Mouse (Mus musculus): Measurements from ENCODE around the gene Fance. TPM values are rescaled to one million over a fixed set of nuclear protein-coding genes. Genes with fewer than 3 reads are reported as not detected.

Fance gene
- polyA plus RNA-seq, 1 experiment = 56.8 TPM

- H3K27me3 ChIP-seq (ENCODE audit: control insufficient read depth, insufficient read depth, low read length, poor library complexity, severe bottlenecking) = no peaks in the 10 kb centered on the region
- no peak overlapping the region for H3K9ac ChIP-seq (ENCODE audit: low read depth, poor library complexity, severe bottlenecking)
- no peak overlapping the region for H3K4me3 ChIP-seq (ENCODE audit: low read depth, low read length)
- no peak for TF ChIP-seq POLR2A (IDR thresholded peaks at IDR 0.05; ENCODE audit: insufficient read depth, low read length)
- no peak for TF ChIP-seq CTCF (IDR thresholded peaks at IDR 0.05; ENCODE audit: low read depth, low read length)
- TF ChIP-seq EP300 (IDR thresholded peaks at IDR 0.05; ENCODE audit: insufficient read depth, low read depth, low read length) = no peak
- H3K36me3 ChIP-seq (ENCODE audit: control insufficient read depth, insufficient read depth, low read length, poor library complexity, severe bottlenecking) = no peaks in the 10 kb centered on the region
- no peak overlapping the region for H3K27ac ChIP-seq (ENCODE audit: insufficient read depth, low read length)
- H3K4me1 ChIP-seq (ENCODE audit: control insufficient read depth, insufficient read depth, low read length) = peaks cover 8% of the 10 kb centered on the region
- no peaks in the 10 kb centered on the region for H3K9me3 ChIP-seq (replicated peaks; ENCODE audit: control insufficient read depth, insufficient read depth, low read length, poor library complexity, severe bottlenecking)
Measured at GRCm38 (mm10) chr17:28344670-28345069, 31.4 kb downstream of the Fance start.

DNA sequence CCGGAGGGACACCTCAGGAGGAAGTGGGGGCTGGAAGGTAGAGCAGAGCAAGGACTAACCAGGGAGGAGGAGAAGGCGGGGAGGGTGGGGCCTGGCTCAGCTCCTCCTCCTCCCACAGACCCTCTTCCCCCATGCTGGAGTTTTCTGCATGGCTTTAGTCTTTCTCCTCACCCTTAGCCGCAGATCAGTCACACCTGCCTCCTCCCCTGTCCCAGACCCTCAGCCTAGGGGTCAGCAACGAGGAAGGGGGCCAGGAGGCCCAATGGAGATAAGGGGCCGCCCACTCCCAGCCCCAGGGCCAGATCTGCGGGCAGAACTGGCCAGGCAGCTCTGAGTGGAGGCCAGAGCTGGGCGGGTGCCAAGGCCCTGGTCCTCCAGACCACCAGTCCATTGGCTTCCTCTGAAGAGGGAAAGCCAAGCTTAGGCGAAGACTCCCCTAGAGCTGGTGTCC, 32.0 kb downstream of the Fance start:
- Histone ChIP-seq H3K27ac (ENCODE audit: insufficient read depth, low read length) (no peak overlapping the region), H3K9me3 (replicated peaks; ENCODE audit: control insufficient read depth, insufficient read depth, low read length, poor library complexity, severe bottlenecking) (no peaks in the 10 kb centered on the region), H3K4me3 (ENCODE audit: low read depth, low read length) (no peak overlapping the region), H3K27me3 (ENCODE audit: control insufficient read depth, insufficient read depth, low read length, poor library complexity, severe bottlenecking) (no peaks in the 10 kb centered on the region), H3K4me1 (ENCODE audit: control insufficient read depth, insufficient read depth, low read length) (peaks cover 8% of the 10 kb centered on the region), H3K36me3 (ENCODE audit: control insufficient read depth, insufficient read depth, low read length, poor library complexity, severe bottlenecking) (no peaks in the 10 kb centered on the region), H3K9ac (ENCODE audit: low read depth, poor library complexity, severe bottlenecking) (no peak overlapping the region)
- TF ChIP-seq EP300 (IDR thresholded peaks at IDR 0.05; ENCODE audit: insufficient read depth, low read depth, low read length) = no peak
- no peak for TF ChIP-seq CTCF (IDR thresholded peaks at IDR 0.05; ENCODE audit: low read depth, low read length)
- no peak for TF ChIP-seq POLR2A (IDR thresholded peaks at IDR 0.05; ENCODE audit: insufficient read depth, low read length)

- TF ChIP-seq CTCF (IDR thresholded peaks at IDR 0.05; ENCODE audit: low read depth, low read length) = no peak
- TF ChIP-seq EP300 (IDR thresholded peaks at IDR 0.05; ENCODE audit: insufficient read depth, low read depth, low read length) = no peak
- no peak for TF ChIP-seq POLR2A (IDR thresholded peaks at IDR 0.05; ENCODE audit: insufficient read depth, low read length)
- H3K9me3 ChIP-seq (replicated peaks; ENCODE audit: control insufficient read depth, insufficient read depth, low read length, poor library complexity, severe bottlenecking) = no peaks in the 10 kb centered on the region
- peaks cover 8% of the 10 kb centered on the region for H3K4me1 ChIP-seq (ENCODE audit: control insufficient read depth, insufficient read depth, low read length)
- no peak overlapping the region for H3K27ac ChIP-seq (ENCODE audit: insufficient read depth, low read length)
- H3K36me3 ChIP-seq (ENCODE audit: control insufficient read depth, insufficient read depth, low read length, poor library complexity, severe bottlenecking) = no peaks in the 10 kb centered on the region
- H3K4me3 ChIP-seq (ENCODE audit: low read depth, low read length) = no peak overlapping the region
- no peaks in the 10 kb centered on the region for H3K27me3 ChIP-seq (ENCODE audit: control insufficient read depth, insufficient read depth, low read length, poor library complexity, severe bottlenecking)
- no peak overlapping the region for H3K9ac ChIP-seq (ENCODE audit: low read depth, poor library complexity, severe bottlenecking)
Measured at GRCm38 (mm10) chr17:28345882-28346281, 32.6 kb downstream of the Fance start.

- Histone ChIP-seq H3K4me1 (ENCODE audit: control insufficient read depth, insufficient read depth, low read length) (peaks cover 8% of the 10 kb centered on the region), H3K4me3 (ENCODE audit: low read depth, low read length) (no peak overlapping the region), H3K36me3 (ENCODE audit: control insufficient read depth, insufficient read depth, low read length, poor library complexity, severe bottlenecking) (no peaks in the 10 kb centered on the region), H3K9me3 (replicated peaks; ENCODE audit: control insufficient read depth, insufficient read depth, low read length, poor library complexity, severe bottlenecking) (no peaks in the 10 kb centered on the region), H3K27me3 (ENCODE audit: control insufficient read depth, insufficient read depth, low read length, poor library complexity, severe bottlenecking) (no peaks in the 10 kb centered on the region), H3K27ac (ENCODE audit: insufficient read depth, low read length) (no peak overlapping the region), H3K9ac (ENCODE audit: low read depth, poor library complexity, severe bottlenecking) (no peak overlapping the region)
- TF ChIP-seq CTCF (IDR thresholded peaks at IDR 0.05; ENCODE audit: low read depth, low read length) (no peak), POLR2A (IDR thresholded peaks at IDR 0.05; ENCODE audit: insufficient read depth, low read length) (no peak), EP300 (IDR thresholded peaks at IDR 0.05; ENCODE audit: insufficient read depth, low read depth, low read length) (no peak)
Measured at GRCm38 (mm10) chr17:28347327-28347726, 34.0 kb downstream of the Fance start.

GRCm38 (mm10) chr17:28348211-28348610, 34.9 kb downstream of the Fance start:
- Histone ChIP-seq H3K36me3 (ENCODE audit: control insufficient read depth, insufficient read depth, low read length, poor library complexity, severe bottlenecking) (no peaks in the 10 kb centered on the region), H3K9ac (ENCODE audit: low read depth, poor library complexity, severe bottlenecking) (no peak overlapping the region), H3K27me3 (ENCODE audit: control insufficient read depth, insufficient read depth, low read length, poor library complexity, severe bottlenecking) (no peaks in the 10 kb centered on the region), H3K27ac (ENCODE audit: insufficient read depth, low read length) (no peak overlapping the region), H3K4me3 (ENCODE audit: low read depth, low read length) (no peak overlapping the region), H3K4me1 (ENCODE audit: control insufficient read depth, insufficient read depth, low read length) (peaks cover 8% of the 10 kb centered on the region), H3K9me3 (replicated peaks; ENCODE audit: control insufficient read depth, insufficient read depth, low read length, poor library complexity, severe bottlenecking) (no peaks in the 10 kb centered on the region)
- no peak for TF ChIP-seq CTCF (IDR thresholded peaks at IDR 0.05; ENCODE audit: low read depth, low read length)
- TF ChIP-seq POLR2A (IDR thresholded peaks at IDR 0.05; ENCODE audit: insufficient read depth, low read length) = no peak
- no peak for TF ChIP-seq EP300 (IDR thresholded peaks at IDR 0.05; ENCODE audit: insufficient read depth, low read depth, low read length)

DNA sequence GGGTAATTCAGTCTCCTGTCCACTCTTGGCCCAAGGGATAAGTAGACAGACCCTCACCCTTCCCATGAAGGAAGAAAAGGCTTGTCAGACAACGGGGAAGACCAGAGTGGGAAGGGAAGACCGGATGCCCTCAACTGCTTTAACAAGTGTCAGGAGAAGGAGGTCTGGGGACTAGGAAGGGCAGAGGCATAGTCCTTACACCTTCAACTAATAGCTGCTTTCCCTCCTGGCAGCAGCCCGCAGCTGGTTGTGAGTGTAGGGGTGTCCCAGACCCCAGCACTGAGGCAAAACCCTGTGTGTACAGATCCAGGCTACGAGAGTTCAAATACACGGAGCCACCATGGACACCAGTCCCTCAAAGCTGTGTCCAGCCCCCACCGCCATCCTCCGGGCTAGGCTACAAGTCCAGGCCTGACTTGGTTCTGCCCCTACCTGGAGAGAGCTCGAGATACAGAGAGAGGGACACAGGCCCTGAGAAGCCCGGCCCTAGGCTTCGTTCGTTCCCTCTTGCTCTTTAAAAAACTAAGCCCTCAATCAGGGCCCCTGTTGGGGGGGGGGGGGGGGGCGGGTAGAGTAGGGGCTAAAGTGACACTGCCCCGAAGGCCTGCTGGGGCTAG, 36.1 kb downstream of the Fance start:
- Histone ChIP-seq H3K36me3 (ENCODE audit: control insufficient read depth, insufficient read depth, low read length, poor library complexity, severe bottlenecking) (no peaks in the 10 kb centered on the region), H3K4me3 (ENCODE audit: low read depth, low read length) (peak overlapping the region; percentile 70), H3K4me1 (ENCODE audit: control insufficient read depth, insufficient read depth, low read length) (peaks cover 6% of the 10 kb centered on the region), H3K27me3 (ENCODE audit: control insufficient read depth, insufficient read depth, low read length, poor library complexity, severe bottlenecking) (no peaks in the 10 kb centered on the region), H3K9ac (ENCODE audit: low read depth, poor library complexity, severe bottlenecking) (peak overlapping the region; percentile 86), H3K27ac (ENCODE audit: insufficient read depth, low read length) (no peak overlapping the region), H3K9me3 (replicated peaks; ENCODE audit: control insufficient read depth, insufficient read depth, low read length, poor library complexity, severe bottlenecking) (no peaks in the 10 kb centered on the region)
- TF ChIP-seq CTCF (IDR thresholded peaks at IDR 0.05; ENCODE audit: low read depth, low read length) (no peak), EP300 (IDR thresholded peaks at IDR 0.05; ENCODE audit: insufficient read depth, low read depth, low read length) (no peak), POLR2A (IDR thresholded peaks at IDR 0.05; ENCODE audit: insufficient read depth, low read length) (no peak)

Measured in ES-Bruce4 (cell line).